Mouse (Mus musculus): Measurements from ENCODE around the gene Senp8.

Senp8 gene

DNA sequence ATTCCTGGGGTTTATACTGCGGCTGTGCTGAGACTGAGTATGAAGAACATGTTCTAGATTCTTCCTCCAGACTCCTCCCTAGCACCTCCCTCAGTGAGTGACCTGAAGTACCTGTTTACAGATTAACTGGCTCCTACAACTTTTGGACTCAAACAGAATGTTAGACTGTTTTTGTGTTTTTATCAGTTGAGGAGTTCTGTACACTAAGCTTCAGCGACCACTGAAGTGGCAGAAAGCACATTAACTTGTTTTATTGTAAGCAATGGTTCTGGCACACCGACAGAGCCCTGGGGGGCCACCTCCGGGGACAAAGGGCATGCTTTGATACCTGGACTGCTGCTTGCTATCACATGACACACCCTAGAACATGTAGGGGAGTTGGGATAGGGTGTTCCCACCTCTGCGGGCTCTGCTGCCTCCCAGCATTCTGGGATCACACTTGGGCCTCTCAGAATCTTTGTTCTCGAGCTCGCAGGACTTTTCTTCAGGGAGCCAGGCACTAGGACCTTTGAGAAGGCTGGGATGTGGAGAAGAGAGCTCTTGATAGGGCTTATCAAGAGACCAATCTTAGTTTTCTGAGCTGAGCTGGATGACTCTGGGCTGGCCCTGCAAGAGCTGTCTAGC lies 34.1 kb downstream of the Senp8 start:
- peak; percentile 77 for DNase-seq (ENCODE audit: low spot score)

- no peak for DNase-seq (ENCODE audit: low spot score)
Observed at GRCm38 (mm10) chr9:59709225-59709624, 41.3 kb downstream of the Senp8 start.

- peak; percentile 80 for DNase-seq (ENCODE audit: low spot score)
Observed at GRCm38 (mm10) chr9:59706850-59707825, 43.4 kb downstream of the Senp8 start.

DNA sequence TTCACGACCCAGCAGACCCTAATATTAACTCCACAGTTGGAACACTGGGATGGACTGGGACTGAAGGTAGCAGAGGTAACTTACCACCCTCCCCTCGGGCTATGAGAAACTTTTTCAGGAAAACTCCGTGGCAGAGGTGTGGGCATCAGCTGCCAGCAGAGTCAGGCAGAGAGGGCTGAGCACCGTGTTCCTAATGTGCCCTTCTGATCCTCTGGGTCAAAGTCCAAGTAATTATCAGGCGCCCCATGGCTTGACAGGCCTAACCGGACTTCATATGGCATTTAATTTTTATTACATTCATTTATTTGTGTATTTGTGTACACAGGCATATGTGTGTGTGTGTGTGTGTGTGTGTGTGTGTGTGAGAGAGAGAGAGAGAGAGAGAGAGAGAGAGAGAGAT lies 47.4 kb downstream of the Senp8 start:
- DNase-seq (ENCODE audit: low spot score): no peak

DNA sequence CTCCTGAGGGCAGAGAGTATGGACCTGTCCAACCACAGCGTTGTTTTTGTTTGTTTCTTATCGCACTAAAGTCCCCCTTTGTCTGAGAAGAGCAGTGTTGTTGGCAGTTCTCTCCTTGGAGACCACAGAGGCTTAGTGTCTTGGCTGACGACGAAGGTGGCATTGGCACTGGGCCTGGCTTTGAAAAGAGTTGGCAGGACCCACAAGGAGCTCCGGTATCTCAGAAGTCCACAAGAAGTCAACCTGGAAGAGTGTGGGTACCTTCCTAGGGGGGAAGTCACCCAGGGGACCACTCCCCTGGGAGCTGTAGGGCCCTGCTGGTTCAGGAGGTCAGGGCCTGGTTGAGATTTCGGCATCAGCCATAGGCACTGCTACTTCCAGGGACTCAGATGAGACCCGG lies 49.4 kb downstream of the Senp8 start:
- DNase-seq (ENCODE audit: low spot score): no peak

GRCm38 (mm10) chr9:59696381-59696780 lies 54.1 kb downstream of the Senp8 start:
- DNase-seq (ENCODE audit: low spot score): no peak

GRCm38 (mm10) chr9:59695451-59695813 lies 55.1 kb downstream of the Senp8 start:
- DNase-seq (ENCODE audit: low spot score): no peak

GRCm38 (mm10) chr9:59694571-59695450 lies 55.7 kb downstream of the Senp8 start:
- DNase-seq (ENCODE audit: low spot score): peak; percentile 79

DNA sequence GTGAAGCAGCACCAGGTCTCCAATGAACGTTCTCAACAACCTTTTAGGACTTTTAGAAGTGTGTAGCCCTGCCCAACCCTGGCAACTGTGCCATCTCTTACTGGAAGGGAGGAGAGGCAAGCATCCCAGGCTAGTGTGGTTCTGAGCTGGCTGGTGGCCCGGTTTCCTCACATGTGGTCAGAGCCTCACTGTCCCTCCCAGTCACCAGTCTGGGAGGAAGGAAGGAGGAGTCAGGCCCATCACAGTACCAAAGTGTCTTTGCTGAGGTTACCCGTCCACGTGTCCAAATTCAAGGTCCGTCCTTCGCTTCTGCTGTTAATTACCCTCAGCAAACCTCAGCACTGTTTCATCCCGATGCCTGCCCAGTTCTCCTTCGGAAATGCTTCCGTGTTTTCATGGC lies 58.4 kb downstream of the Senp8 start:
- DNase-seq (ENCODE audit: low spot score): no peak

DNA sequence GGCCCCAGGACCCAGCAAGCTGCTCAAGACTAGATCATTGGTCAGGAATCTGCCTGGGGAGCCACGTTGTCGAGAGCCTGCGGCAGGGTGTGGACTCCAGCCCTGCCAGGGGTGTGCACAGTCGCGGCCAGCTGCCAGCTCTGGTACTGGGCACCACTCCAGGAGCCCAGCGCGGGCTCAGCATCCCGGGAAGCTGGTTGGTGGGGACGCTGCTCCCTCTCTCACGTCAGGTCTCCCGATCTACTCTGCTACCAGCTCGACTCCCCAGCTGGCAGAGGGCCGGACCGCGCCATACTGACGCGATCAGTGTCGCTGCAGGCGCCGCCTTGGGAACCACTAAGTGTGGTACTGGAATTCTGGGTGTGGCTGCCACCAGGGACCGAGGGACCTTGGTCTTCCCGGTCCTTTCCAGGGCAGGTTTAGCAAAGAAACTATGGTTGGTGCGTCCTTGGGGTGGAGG lies 58.8 kb downstream of the Senp8 start:
- no peak for DNase-seq (ENCODE audit: low spot score)

GRCm38 (mm10) chr9:59687416-59688046 lies 63.0 kb downstream of the Senp8 start:
- peak; percentile 67 for DNase-seq (ENCODE audit: low spot score)
